Mouse (Mus musculus) myocyte (in vitro differentiated cells): ENCODE results near the gene Dppa5a. TPM values are rescaled to one million over a fixed set of nuclear protein-coding genes. Genes with fewer than 3 reads are reported as not detected.
"Not testable (repeated sequence)": the region's sequence is repeated elsewhere in the genome, so short reads cannot be mapped to it uniquely, and the experiment has no call there.

Experiments
- H3K27me3 ChIP-seq: one replicate; pipeline ENCODE4 v1.6.1; 2011; ENCODE audit not compliant: control insufficient read depth, insufficient read depth, insufficient read length
- H3K36me3 ChIP-seq: one replicate; pipeline ENCODE4 v1.6.1; 2011; ENCODE audit not compliant: control insufficient read depth, insufficient read depth
- H3K4me2 ChIP-seq: one replicate; pipeline ENCODE4 v1.6.1; 2011; ENCODE audit warnings: low read depth, control low read depth
- H3K4me3 ChIP-seq: one replicate; pipeline ENCODE4 v1.5.1; 2011; ENCODE audit warnings: mild to moderate bottlenecking, control low read depth, moderate library complexity
- H3K79me2 ChIP-seq: one replicate; pipeline ENCODE4 v1.6.1; 2011; ENCODE audit not compliant: control insufficient read depth, insufficient read depth
- H3ac ChIP-seq: one replicate; pipeline ENCODE4 v1.6.1; 2011; ENCODE audit not compliant: control insufficient read depth, insufficient read length
- CEBPB ChIP-seq: IDR thresholded peaks from 2 replicates; pipeline ENCODE4 v1.6.1; 2011; ENCODE audit warnings: mild to moderate bottlenecking, moderate library complexity; ENCODE audit not compliant: poor library complexity, insufficient read depth, severe bottlenecking
- E2F4 ChIP-seq: IDR thresholded peaks from one replicate; pipeline ENCODE4 v1.6.1; 2011; ENCODE audit warnings: mild to moderate bottlenecking, control low read depth, moderate library complexity; ENCODE audit not compliant: insufficient read depth
- MAX ChIP-seq: IDR thresholded peaks from one replicate; pipeline ENCODE4 v1.6.1; 2011; ENCODE audit warnings: low read depth, mild to moderate bottlenecking, control low read depth
- MYOD1 ChIP-seq, 3 experiments: IDR thresholded peaks; one replicate each; pipeline ENCODE4 v1.6.1; 2011; ENCODE audit warnings: control low read depth in 2 of 3, low read depth in 2 of 3, mild to moderate bottlenecking in 2 of 3, moderate library complexity in 1 of 3; ENCODE audit not compliant: insufficient read length in 2 of 3, control insufficient read depth in 1 of 3
- MYOG ChIP-seq, 3 experiments: IDR thresholded peaks; one replicate each; pipeline ENCODE4 v1.6.1; 2011; ENCODE audit warnings: control low read depth in 2 of 3, low read depth in 2 of 3, mild to moderate bottlenecking in 2 of 3; ENCODE audit not compliant: insufficient read length in 2 of 3, control insufficient read depth in 1 of 3, insufficient read depth in 1 of 3
- POLR2A ChIP-seq: IDR thresholded peaks from one replicate; pipeline ENCODE4 v1.6.1; 2011; ENCODE audit warnings: low read depth, mild to moderate bottlenecking, control low read depth, moderate library complexity; ENCODE audit not compliant: insufficient read length
- POLR2AphosphoS2 ChIP-seq: IDR thresholded peaks from one replicate; pipeline ENCODE4 v1.6.1; 2011; ENCODE audit warnings: low read depth, control low read depth; ENCODE audit not compliant: insufficient read length
- REST ChIP-seq: IDR thresholded peaks from one replicate; pipeline ENCODE4 v1.6.1; 2011; ENCODE audit warnings: mild to moderate bottlenecking, control low read depth, moderate library complexity; ENCODE audit not compliant: insufficient read depth, insufficient read length
- SRF ChIP-seq: IDR thresholded peaks from one replicate; pipeline ENCODE4 v1.6.1; 2011; ENCODE audit warnings: low read depth; ENCODE audit not compliant: control insufficient read depth, insufficient read length
- TCF12 ChIP-seq: IDR thresholded peaks from one replicate; pipeline ENCODE4 v1.6.1; 2011; ENCODE audit warnings: mild to moderate bottlenecking, control low read depth; ENCODE audit not compliant: poor library complexity, insufficient read depth, severe bottlenecking
- TCF3 ChIP-seq: IDR thresholded peaks from one replicate; pipeline ENCODE4 v1.6.1; 2011; ENCODE audit warnings: low read depth, control low read depth; ENCODE audit not compliant: insufficient read length
- USF1 ChIP-seq: IDR thresholded peaks from one replicate; pipeline ENCODE4 v1.6.1; 2011; ENCODE audit warnings: low read depth, mild to moderate bottlenecking, control low read depth, moderate library complexity
- polyA plus RNA-seq: library from polyadenylated mRNA; unstranded; fragments of >200 nt; fragmentation: generic; extraction: Trizol; gene quantifications from one replicate; pipeline ENCODE4 v1.2.1, GENCODE M21; 2012; ENCODE audit warnings: missing spikeins

The Dppa5a gene
- polyA plus RNA-seq, 1 experiment = not detected

DNA sequence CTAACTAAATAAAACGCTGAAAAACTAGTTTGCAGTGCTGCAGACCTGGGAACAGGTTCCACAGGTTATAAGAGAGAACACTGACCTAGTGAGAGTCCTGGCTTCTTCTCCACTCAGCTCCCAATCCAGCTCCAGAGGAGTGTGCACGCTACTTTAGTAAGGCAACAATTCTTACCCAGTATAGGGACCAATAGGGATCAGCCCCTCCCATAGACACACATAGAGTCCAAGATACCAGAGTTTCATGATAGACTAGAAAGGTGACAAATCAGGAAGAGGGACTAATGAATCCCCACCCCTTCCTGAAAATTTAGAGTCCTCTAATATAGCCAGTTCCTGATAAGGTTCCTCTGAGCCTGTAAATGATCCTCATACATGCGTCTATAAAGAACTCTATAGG, 21.0 kb downstream of the Dppa5a start:
- no peaks in the 10 kb centered on the region for H3K27me3 ChIP-seq
- no peak overlapping the region for H3K4me2 ChIP-seq
- H3ac ChIP-seq = no peak overlapping the region
- H3K79me2 ChIP-seq = no peaks in the 10 kb centered on the region
- H3K4me3 ChIP-seq = no peak overlapping the region
- TF ChIP-seq USF1 = no peak
- TF ChIP-seq TCF12 = no peak
- TF ChIP-seq MYOD1 (IDR thresholded peaks at IDR 0.05; ENCODE audit: control insufficient read depth in 1 of 3, insufficient read length in 2 of 3, low read depth in 2 of 3) = no peak
- no peak for TF ChIP-seq REST
- no peak for TF ChIP-seq MAX
- no peak for TF ChIP-seq CEBPB
- no peak for TF ChIP-seq TCF3
- no peak for TF ChIP-seq POLR2A
- no peak for TF ChIP-seq POLR2AphosphoS2
- TF ChIP-seq SRF = no peak
- TF ChIP-seq MYOG (IDR thresholded peaks at IDR 0.05; ENCODE audit: control insufficient read depth in 1 of 3, insufficient read depth in 1 of 3, insufficient read length in 2 of 3, low read depth in 2 of 3) = no peak
- TF ChIP-seq E2F4 = no peak
- H3K36me3 ChIP-seq = no peaks in the 10 kb centered on the region

GRCm38 (mm10) chr9:78345235-78345634, 22.7 kb downstream of the Dppa5a start:
- H3K79me2 ChIP-seq, H3K4me3 ChIP-seq, H3K27me3 ChIP-seq, H3K4me2 ChIP-seq, H3K36me3 ChIP-seq, H3ac ChIP-seq: not testable (repeated sequence)

- H3K27me3 ChIP-seq, H3K4me2 ChIP-seq, H3ac ChIP-seq: not testable (repeated sequence)
Measured at GRCm38 (mm10) chr9:78343055-78343454, 24.9 kb downstream of the Dppa5a start.

GRCm38 (mm10) chr9:78342494-78342893, 25.5 kb downstream of the Dppa5a start:
- H3K79me2 ChIP-seq, H3K36me3 ChIP-seq, H3K4me2 ChIP-seq, H3ac ChIP-seq, H3K27me3 ChIP-seq, H3K4me3 ChIP-seq: not testable (repeated sequence)

More at GRCm38 (mm10) chr9:78343055-78343454, 24.9 kb downstream of the Dppa5a start:
- not testable (repeated sequence) for H3K36me3 ChIP-seq, H3K79me2 ChIP-seq, H3K4me3 ChIP-seq

DNA sequence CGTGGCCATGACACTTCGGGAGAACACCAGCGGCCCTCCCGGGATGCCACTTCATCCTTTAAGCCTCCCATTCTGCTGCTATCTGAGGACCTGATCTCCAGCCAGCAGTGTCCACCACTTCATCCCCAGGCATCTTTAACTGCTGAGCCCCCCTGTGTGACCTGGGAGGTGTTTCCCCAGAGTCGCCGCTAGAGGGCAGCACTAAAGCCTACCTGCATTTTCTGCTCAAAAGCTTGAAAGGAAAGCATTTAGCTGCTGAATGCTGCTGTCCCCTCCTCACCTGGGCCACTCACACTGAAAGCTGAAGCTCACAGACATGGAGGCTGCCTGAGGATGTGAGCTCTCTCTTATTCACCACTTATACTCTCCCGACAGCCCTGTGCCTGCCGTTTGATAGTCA, 27.7 kb downstream of the Dppa5a start:
- H3K4me3 ChIP-seq, H3ac ChIP-seq: not testable (repeated sequence)

GRCm38 (mm10) chr9:78337050-78337449, 30.9 kb downstream of the Dppa5a start:
- not testable (repeated sequence) for H3K36me3 ChIP-seq, H3K27me3 ChIP-seq, H3K79me2 ChIP-seq, H3K4me3 ChIP-seq, H3ac ChIP-seq, H3K4me2 ChIP-seq

More for the DNA sequence above, 27.7 kb downstream of the Dppa5a start:
- H3K79me2 ChIP-seq, H3K36me3 ChIP-seq, H3K27me3 ChIP-seq, H3K4me2 ChIP-seq: not testable (repeated sequence)

GRCm38 (mm10) chr9:78327289-78327688, 40.7 kb downstream of the Dppa5a start, which contains the start of gene Omt2b:
TSS of gene Omt2b (plus strand) at chr9:78327589.
- H3K36me3 ChIP-seq, H3ac ChIP-seq, H3K4me2 ChIP-seq, H3K4me3 ChIP-seq, H3K79me2 ChIP-seq, H3K27me3 ChIP-seq: not testable (repeated sequence)
